Mouse (Mus musculus) hindbrain, embryonic 14.5 days (tissue): ENCODE data around the gene Eya2. TPM values are rescaled to one million over a fixed set of nuclear protein-coding genes. Genes with fewer than 3 reads are reported as not detected.

Experiments
- ATAC-seq: fragments of 200-750 bp; cut with Nextera tagmentation; 2 replicates; pipeline ENCODE4 v1.8.0; 2017; ENCODE audit warnings: moderate number of reproducible peaks, mild to moderate bottlenecking, moderate TSS enrichment, moderate library complexity; ENCODE audit not compliant: low FRiP score
- DNase-seq: peaks from one replicate; pipeline ENCODE4 v3.0.0-alpha.2; 2015; ENCODE audit warnings: low spot score
- H3K27ac ChIP-seq: fragments of 300-500 bp; sonication (generic); 2 replicates; pipeline ENCODE4 v1.5.1; 2014; ENCODE audit warnings: mild to moderate bottlenecking, moderate library complexity
- H3K27me3 ChIP-seq: fragments of 300-500 bp; sonication (generic); 2 replicates; pipeline ENCODE4 v1.6.1; 2014; ENCODE audit warnings: mild to moderate bottlenecking, low read length, mixed read lengths; ENCODE audit not compliant: control insufficient read depth, insufficient read depth
- H3K36me3 ChIP-seq: fragments of 300-500 bp; sonication (generic); replicated peaks from 2 replicates; pipeline ENCODE4 v1.6.1; 2014; ENCODE audit not compliant: control insufficient read depth, insufficient read depth
- H3K4me1 ChIP-seq: fragments of 300-500 bp; sonication (generic); replicated peaks from 2 replicates; pipeline ENCODE4 v1.6.1; 2014; ENCODE audit warnings: antibody characterized with exemption, low read length, mixed read lengths; ENCODE audit not compliant: control insufficient read depth, insufficient read depth
- H3K4me2 ChIP-seq: fragments of 300-500 bp; sonication (generic); replicated peaks from 2 replicates; pipeline ENCODE4 v1.6.1; 2014; ENCODE audit warnings: mild to moderate bottlenecking, moderate library complexity
- H3K4me3 ChIP-seq: fragments of 300-500 bp; sonication (generic); replicated peaks from 2 replicates; pipeline ENCODE4 v1.5.1; 2014; ENCODE audit warnings: mild to moderate bottlenecking, low read length
- H3K9ac ChIP-seq: fragments of 300-500 bp; sonication (generic); 2 replicates; pipeline ENCODE4 v1.6.1; 2014
- H3K9me3 ChIP-seq: fragments of 300-500 bp; sonication (generic); 2 replicates; pipeline ENCODE4 v1.6.1; 2016; ENCODE audit warnings: low read length; ENCODE audit not compliant: control insufficient read depth
- WGBS: fragments of 180-500 bp; shearing (Covaris S2); extraction: QIAGEN DNeasy Blood & Tissue Kit; methylation state at CpG from one replicate; pipeline ENCODE4 v1.1.7; 2014; 5-methylcytosine and 5-hydroxymethylcytosine counted together
- polyA plus RNA-seq: library from polyadenylated mRNA; unstranded; fragments of >200 nt; fragmentation: Nextera tagmentation; extraction: Ambion mirVana; gene quantifications from 2 replicates; pipeline ENCODE4 v1.2.1, GENCODE M21; 2014

Gene Eya2
- polyA plus RNA-seq, 1 experiment from 2014 or later: 10.0 TPM

DNA sequence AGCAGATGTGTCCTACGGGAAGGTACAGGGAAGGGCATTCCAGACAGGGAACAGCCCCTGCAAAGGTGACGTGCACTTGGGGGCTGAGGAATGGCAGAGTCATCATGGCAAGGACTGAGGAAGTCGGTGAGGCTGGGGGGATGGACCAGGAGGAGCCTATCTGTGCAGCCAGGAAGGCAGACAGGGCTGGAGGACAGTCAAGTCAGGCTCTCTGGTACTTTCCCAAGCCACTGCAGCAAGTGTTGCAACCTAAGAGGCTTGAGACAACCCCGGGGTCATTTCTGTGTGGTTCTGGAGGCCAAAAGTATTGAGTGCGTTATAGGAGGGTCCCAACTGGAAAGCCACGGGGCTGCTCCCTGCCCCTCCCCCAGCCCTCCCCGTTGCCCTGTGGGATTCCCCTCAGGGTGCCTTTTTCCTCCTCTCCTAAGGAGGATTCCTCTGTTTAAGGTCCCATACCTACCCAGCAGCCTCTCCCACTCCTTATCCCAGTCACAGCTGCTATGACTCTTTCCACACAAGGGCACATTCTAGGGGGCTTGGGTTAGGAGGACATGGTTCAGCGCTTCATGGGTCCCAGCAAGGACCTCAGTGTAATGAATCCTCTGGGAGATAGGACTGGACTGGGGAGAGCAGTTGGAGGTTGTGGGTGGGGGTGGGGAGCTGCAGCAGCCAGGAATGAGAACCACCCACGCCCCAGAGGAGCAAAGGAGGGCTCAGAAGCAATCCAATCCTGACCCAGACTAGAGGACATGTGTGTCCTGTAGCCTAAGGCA lies 108.4 kb downstream of the Eya2 start:
- Histone ChIP-seq H3K4me2 (no peak overlapping the region), H3K9ac (no peak overlapping the region), H3K4me1 (no peaks in the 10 kb centered on the region; the same call in 1 of the 2 replicates), H3K36me3 (no peaks in the 10 kb centered on the region), H3K9me3 (no peaks in the 10 kb centered on the region), H3K4me3 (no peak overlapping the region), H3K27me3 (no peaks in the 10 kb centered on the region), H3K27ac (no peak overlapping the region)
- ATAC-seq (no peak), DNase-seq (no peak)
- 55% methylated on average over 9 of the region's 9 CpGs for WGBS

DNA sequence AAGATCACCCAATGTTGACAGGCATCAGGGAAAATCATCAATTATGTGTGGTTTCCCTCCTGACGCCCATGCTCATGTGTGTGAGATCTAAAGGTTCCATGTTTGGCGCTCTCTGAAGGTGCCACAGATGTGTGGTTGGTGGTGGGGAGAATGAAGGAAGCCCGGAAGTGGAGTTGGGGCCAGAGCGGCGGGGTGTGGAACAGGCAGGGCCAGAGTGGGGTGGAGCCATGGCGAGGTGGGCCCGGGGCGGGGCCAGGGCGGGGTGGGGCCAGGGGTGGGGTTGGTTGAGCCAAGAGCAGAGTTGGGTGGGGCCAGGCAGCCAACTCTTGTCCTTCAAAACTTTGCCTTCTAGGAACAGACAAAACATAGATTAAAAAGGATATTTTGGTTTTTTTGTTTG lies 113.4 kb downstream of the Eya2 start:
- 74% methylated on average over 8 of the region's 9 CpGs for WGBS
- Histone ChIP-seq H3K27ac (no peak overlapping the region), H3K4me3 (no peak overlapping the region), H3K9me3 (no peaks in the 10 kb centered on the region), H3K27me3 (no peaks in the 10 kb centered on the region), H3K4me2 (no peak overlapping the region), H3K4me1 (no peaks in the 10 kb centered on the region), H3K36me3 (no peaks in the 10 kb centered on the region), H3K9ac (no peak overlapping the region)
- ATAC-seq: no peak
- no peak for DNase-seq

GRCm38 (mm10) chr2:165716688-165717087 lies 121.9 kb downstream of the Eya2 start:
- no peak for DNase-seq
- WGBS: 89% methylated on average over 6 of the region's 6 CpGs
- Histone ChIP-seq H3K27me3 (no peaks in the 10 kb centered on the region), H3K9ac (no peak overlapping the region), H3K27ac (no peak overlapping the region), H3K4me2 (no peak overlapping the region), H3K9me3 (no peaks in the 10 kb centered on the region), H3K4me3 (no peak overlapping the region), H3K36me3 (no peaks in the 10 kb centered on the region), H3K4me1 (no peaks in the 10 kb centered on the region)
- no peak for ATAC-seq

GRCm38 (mm10) chr2:165717182-165718176 lies 122.6 kb downstream of the Eya2 start:
- H3K27me3 ChIP-seq: no peaks in the 10 kb centered on the region
- no peaks in the 10 kb centered on the region for H3K36me3 ChIP-seq
- DNase-seq (no peak), ATAC-seq (no peak)
- no peak overlapping the region for H3K4me2 ChIP-seq
- H3K4me1 ChIP-seq: no peaks in the 10 kb centered on the region
- H3K9ac ChIP-seq: no peak overlapping the region
- no peak overlapping the region for H3K4me3 ChIP-seq
- H3K9me3 ChIP-seq: no peaks in the 10 kb centered on the region
- 54% methylated on average over 23 of the region's 23 CpGs for WGBS
- no peak overlapping the region for H3K27ac ChIP-seq

GRCm38 (mm10) chr2:165719382-165719781 lies 124.5 kb downstream of the Eya2 start:
- WGBS: 71% methylated on average over 8 of the region's 8 CpGs
- Histone ChIP-seq H3K27me3 (no peaks in the 10 kb centered on the region), H3K4me1 (no peaks in the 10 kb centered on the region), H3K9ac (no peak overlapping the region), H3K9me3 (no peaks in the 10 kb centered on the region), H3K36me3 (no peaks in the 10 kb centered on the region), H3K4me3 (no peak overlapping the region), H3K27ac (no peak overlapping the region), H3K4me2 (no peak overlapping the region)
- ATAC-seq (no peak), DNase-seq (no peak)

GRCm38 (mm10) chr2:165721941-165722340 lies 127.1 kb downstream of the Eya2 start:
- Histone ChIP-seq H3K27ac (no peak overlapping the region), H3K9ac (no peak overlapping the region), H3K36me3 (no peaks in the 10 kb centered on the region), H3K9me3 (no peaks in the 10 kb centered on the region), H3K4me3 (no peak overlapping the region), H3K4me1 (no peaks in the 10 kb centered on the region), H3K4me2 (no peak overlapping the region), H3K27me3 (no peaks in the 10 kb centered on the region)
- 88% methylated on average over 5 of the region's 5 CpGs for WGBS
- DNase-seq: no peak
- no peak for ATAC-seq

GRCm38 (mm10) chr2:165732552-165733238 lies 137.9 kb downstream of the Eya2 start:
- no peak overlapping the region for H3K27ac ChIP-seq
- ATAC-seq (no peak), DNase-seq (no peak)
- peaks cover 4% of the 10 kb centered on the region; the same call in 1 of the 2 replicates for H3K4me1 ChIP-seq
- no peak overlapping the region for H3K9ac ChIP-seq
- H3K4me2 ChIP-seq: no peak overlapping the region
- H3K9me3 ChIP-seq: no peaks in the 10 kb centered on the region
- H3K27me3 ChIP-seq: no peaks in the 10 kb centered on the region
- no peaks in the 10 kb centered on the region for H3K36me3 ChIP-seq
- 60% methylated on average over 18 of the region's 18 CpGs for WGBS
- H3K4me3 ChIP-seq: no peak overlapping the region

DNA sequence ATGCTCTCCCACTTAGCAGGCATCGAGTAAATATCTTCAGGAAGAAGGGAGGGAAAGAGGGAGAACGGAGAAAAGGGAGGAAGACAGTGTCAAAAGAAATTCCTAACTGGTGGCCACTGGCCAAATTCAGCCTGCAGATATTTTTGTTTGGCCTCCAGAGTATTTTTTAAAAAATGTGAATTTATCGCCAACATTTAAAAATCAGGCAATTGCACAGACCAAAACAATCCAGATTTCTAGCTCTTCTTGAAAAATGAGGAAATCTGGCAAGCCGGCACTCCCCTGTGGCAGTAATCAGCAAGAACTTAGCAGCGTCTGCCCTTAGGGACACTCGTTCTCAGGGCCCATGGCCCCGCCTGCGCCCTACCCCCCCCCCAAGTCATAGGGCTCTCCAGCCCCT lies 138.9 kb downstream of the Eya2 start:
- H3K27ac ChIP-seq: no peak overlapping the region
- ATAC-seq: no peak
- no peak overlapping the region for H3K9ac ChIP-seq
- WGBS: 90% methylated on average over 8 of the region's 8 CpGs
- H3K27me3 ChIP-seq: no peaks in the 10 kb centered on the region
- H3K4me1 ChIP-seq: peaks cover 4% of the 10 kb centered on the region; the same call in 1 of the 2 replicates
- no peaks in the 10 kb centered on the region for H3K36me3 ChIP-seq
- no peak overlapping the region for H3K4me2 ChIP-seq
- no peak for DNase-seq
- no peak overlapping the region for H3K4me3 ChIP-seq
- no peaks in the 10 kb centered on the region for H3K9me3 ChIP-seq

DNA sequence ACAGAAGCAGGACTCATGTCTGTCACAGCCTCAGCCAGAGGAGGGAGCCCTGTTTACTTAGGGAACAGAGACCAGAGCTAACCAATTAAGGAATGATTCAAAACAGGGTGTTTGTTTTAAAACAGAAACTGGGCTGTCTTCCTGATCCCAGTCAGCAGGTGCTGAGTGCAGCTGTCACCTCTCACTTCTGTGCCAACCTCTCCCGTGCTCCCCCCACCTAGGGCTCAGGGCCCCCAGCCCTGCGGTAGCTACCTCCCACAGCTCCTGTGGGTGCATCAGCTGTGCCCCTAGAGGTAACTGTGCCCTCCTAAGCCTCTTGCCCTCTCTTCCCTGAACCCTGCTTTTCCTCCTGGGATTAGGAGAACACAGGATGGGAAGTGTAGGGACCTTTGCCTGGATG lies 141.5 kb downstream of the Eya2 start:
- no peak overlapping the region for H3K9ac ChIP-seq
- no peaks in the 10 kb centered on the region for H3K27me3 ChIP-seq
- H3K4me2 ChIP-seq: no peak overlapping the region
- H3K4me3 ChIP-seq: no peak overlapping the region
- 56% methylated on average over 2 of the region's 2 CpGs for WGBS
- H3K27ac ChIP-seq: no peak overlapping the region
- ATAC-seq: no peak
- no peaks in the 10 kb centered on the region for H3K9me3 ChIP-seq
- peaks cover 8% of the 10 kb centered on the region; the same call in 1 of the 2 replicates for H3K4me1 ChIP-seq
- no peaks in the 10 kb centered on the region for H3K36me3 ChIP-seq
- no peak for DNase-seq
